Mouse (Mus musculus): ENCODE measurements around the gene Uba2.

GRCm38 (mm10) chr7:34101276-34101675 lies 68.1 kb downstream of the Uba2 start:
- TF ChIP-seq CTCF (IDR thresholded peaks at IDR 0.05; ENCODE audit: low read depth) (no peak), EP300 (IDR thresholded peaks at IDR 0.05; ENCODE audit: low read depth) (no peak)
